Mouse (Mus musculus): Measurements from ENCODE around the gene Dhx9. TPM values are rescaled to one million over a fixed set of nuclear protein-coding genes. Genes with fewer than 3 reads are reported as not detected.
A peak's percentile ranks its signal among the peaks of the same experiment; 100 is the strongest.
"Not testable (repeated sequence)": the region's sequence is repeated elsewhere in the genome, so short reads cannot be mapped to it uniquely, and the experiment has no call there.

Dhx9 gene
- total RNA-seq, 2 experiments from 2014 or later = 78.1 to 96.5 TPM

- ATAC-seq (ENCODE audit: poor library complexity, severe bottlenecking) = no peak
Observed at GRCm38 (mm10) chr1:153431158-153431557, 56.3 kb downstream of the Dhx9 start.

GRCm38 (mm10) chr1:153424770-153425584, 62.5 kb downstream of the Dhx9 start, which contains the start of gene Shcbp1l:
Shcbp1l (plus strand) TSS chr1:153425162.
- peak; percentile 84 for ATAC-seq (ENCODE audit: poor library complexity, severe bottlenecking)

GRCm38 (mm10) chr1:153424271-153424670, 63.2 kb downstream of the Dhx9 start:
- ATAC-seq (ENCODE audit: poor library complexity, severe bottlenecking) = peak; percentile 59

GRCm38 (mm10) chr1:153417805-153418204, 69.7 kb downstream of the Dhx9 start:
- ATAC-seq (ENCODE audit: poor library complexity, severe bottlenecking) = not testable (repeated sequence)

GRCm38 (mm10) chr1:153416271-153416832, 71.1 kb downstream of the Dhx9 start:
- not testable (repeated sequence) for ATAC-seq (ENCODE audit: poor library complexity, severe bottlenecking)

- peak; percentile 59 for ATAC-seq (ENCODE audit: poor library complexity, severe bottlenecking)
Observed at GRCm38 (mm10) chr1:153415742-153416141, 71.7 kb downstream of the Dhx9 start.

GRCm38 (mm10) chr1:153414962-153415361, 72.5 kb downstream of the Dhx9 start:
- ATAC-seq (ENCODE audit: poor library complexity, severe bottlenecking) = peak; percentile 75

- ATAC-seq (ENCODE audit: poor library complexity, severe bottlenecking) = peak; percentile 78
Observed at GRCm38 (mm10) chr1:153414114-153414723, 73.2 kb downstream of the Dhx9 start.

- not testable (repeated sequence) for ATAC-seq (ENCODE audit: poor library complexity, severe bottlenecking)
Observed at GRCm38 (mm10) chr1:153413397-153414020, 74.0 kb downstream of the Dhx9 start.

GRCm38 (mm10) chr1:153412663-153413396, 74.6 kb downstream of the Dhx9 start:
- ATAC-seq (ENCODE audit: poor library complexity, severe bottlenecking) = not testable (repeated sequence)

- ATAC-seq (ENCODE audit: poor library complexity, severe bottlenecking) = no peak
Observed at GRCm38 (mm10) chr1:153411723-153412122, 75.7 kb downstream of the Dhx9 start.

- ATAC-seq (ENCODE audit: poor library complexity, severe bottlenecking) = peak; percentile 61
Observed at GRCm38 (mm10) chr1:153410915-153411314, 76.5 kb downstream of the Dhx9 start.

GRCm38 (mm10) chr1:153408296-153408695, 79.2 kb downstream of the Dhx9 start:
- ATAC-seq (ENCODE audit: poor library complexity, severe bottlenecking) = not testable (repeated sequence)

- not testable (repeated sequence) for ATAC-seq (ENCODE audit: poor library complexity, severe bottlenecking)
Observed at GRCm38 (mm10) chr1:153407641-153408040, 79.8 kb downstream of the Dhx9 start.

Other genes starting within 250 kb of the Dhx9 start
- 1.1 and 2.3 TPM in 2 replicates for gene Lamc1, start 154.9 kb downstream of the Dhx9 start, total RNA-seq (2015)
- gene Lamc1, start 154.9 kb downstream of the Dhx9 start, total RNA-seq (2017) = 0.73 and 0.92 TPM in 2 replicates
- gene Shcbp1l, start 62.5 kb downstream of the Dhx9 start, total RNA-seq (2015) = 0.13 and 2.4 TPM in 2 replicates
- gene Shcbp1l, start 62.5 kb downstream of the Dhx9 start, total RNA-seq (2017) = 0.08 and 0.51 TPM in 2 replicates
- gene Npl, start 62.4 kb upstream of the Dhx9 start, total RNA-seq (2015) = 8.5 and 9.4 TPM in 2 replicates
- gene Npl, start 62.4 kb upstream of the Dhx9 start, total RNA-seq (2017) = 2.2 and 3.4 TPM in 2 replicates
- gene Rgs8, start 165.4 kb upstream of the Dhx9 start, total RNA-seq (2015) = not detected in 2 replicates
- 0.33 TPM in 1 of 2 replicates, not detected in the other for gene Rgs8, start 165.4 kb upstream of the Dhx9 start, total RNA-seq (2017)

Data from megakaryocyte, adult 5-6 weeks (primary cell).